Mouse (Mus musculus): ENCODE measurements around the gene Lmbr1l. TPM values are rescaled to one million over a fixed set of nuclear protein-coding genes. Genes with fewer than 3 reads are reported as not detected.

The Lmbr1l gene
- polyA plus RNA-seq, 1 experiment = 478 TPM

DNA sequence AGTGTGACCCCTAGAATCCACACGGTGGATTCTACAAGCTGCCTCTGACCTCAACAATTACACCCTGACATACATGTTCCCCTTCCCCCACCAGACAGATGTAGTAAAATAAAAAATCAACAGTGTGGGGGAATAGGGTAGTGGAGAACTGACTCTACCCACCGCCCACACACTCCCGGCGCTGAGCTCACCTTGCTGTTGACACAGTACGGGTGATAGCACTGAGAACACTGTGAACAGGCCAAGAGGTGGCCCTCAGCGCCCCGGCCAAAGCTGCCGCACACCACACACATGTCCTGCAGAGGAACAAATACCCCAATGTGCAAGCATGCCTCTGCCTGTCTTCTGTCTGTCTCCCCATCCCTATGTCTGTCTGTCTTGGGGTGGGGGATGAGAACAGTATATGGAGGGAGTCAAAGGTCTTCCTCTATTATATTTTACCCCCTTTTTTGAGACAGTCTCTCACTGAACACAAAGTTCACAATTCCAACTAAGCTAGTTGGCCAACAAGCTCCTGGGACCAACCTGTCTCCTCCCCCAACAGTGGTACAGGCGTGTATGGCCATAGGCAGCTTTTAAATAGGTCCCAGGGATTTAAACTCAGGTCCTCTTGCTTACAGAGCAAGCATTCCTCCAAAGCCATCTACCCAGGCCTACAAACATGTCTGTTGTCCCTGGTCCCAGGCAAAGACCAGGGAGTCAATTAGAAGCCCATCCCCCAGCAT lies 58.5 kb downstream of the Lmbr1l start:
- H3K27ac ChIP-seq (ENCODE audit: control insufficient read depth, insufficient read depth, low read depth, low read length) = no peak overlapping the region
- H3K27me3 ChIP-seq (ENCODE audit: control insufficient read depth, insufficient read depth, low read length) = no peaks in the 10 kb centered on the region
- no peak for TF ChIP-seq POLR2A (IDR thresholded peaks at IDR 0.05; ENCODE audit: control insufficient read depth, low read depth, low read length)
- H3K4me3 ChIP-seq (ENCODE audit: control insufficient read depth, low read depth, low read length) = no peak overlapping the region
- H3K36me3 ChIP-seq (ENCODE audit: control insufficient read depth, insufficient read depth, low read length) = peaks cover 7% of the 10 kb centered on the region
- H3K4me1 ChIP-seq (ENCODE audit: control insufficient read depth, insufficient read depth, low read length) = no peaks in the 10 kb centered on the region

DNA sequence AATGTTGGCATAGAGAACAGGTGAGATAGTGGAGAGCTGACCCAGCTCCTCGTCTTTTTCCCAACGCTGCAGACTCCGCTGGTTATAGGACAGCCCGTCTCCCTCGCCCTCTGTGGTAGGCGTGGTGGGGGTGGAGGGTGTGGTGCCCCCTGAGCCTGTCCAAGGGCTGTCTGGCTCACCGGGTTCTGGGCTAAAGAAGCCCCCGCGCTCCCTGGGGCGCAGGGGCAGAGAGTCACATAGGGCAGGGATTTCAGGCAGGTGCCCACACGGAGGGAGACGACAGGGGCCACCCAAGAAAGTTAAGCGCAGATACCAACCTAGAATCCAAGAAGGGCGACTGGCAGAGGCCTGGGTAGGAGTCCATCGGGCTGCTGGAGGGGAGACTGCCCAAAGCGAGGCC lies 63.8 kb downstream of the Lmbr1l start:
- peaks cover 2% of the 10 kb centered on the region; the same call in 1 of the 2 replicates for H3K36me3 ChIP-seq (ENCODE audit: control insufficient read depth, insufficient read depth, low read length)
- no peak overlapping the region for H3K27ac ChIP-seq (ENCODE audit: control insufficient read depth, insufficient read depth, low read depth, low read length)
- H3K4me3 ChIP-seq (ENCODE audit: control insufficient read depth, low read depth, low read length) = no peak overlapping the region
- H3K27me3 ChIP-seq (ENCODE audit: control insufficient read depth, insufficient read depth, low read length) = no peaks in the 10 kb centered on the region
- H3K4me1 ChIP-seq (ENCODE audit: control insufficient read depth, insufficient read depth, low read length) = no peaks in the 10 kb centered on the region
- TF ChIP-seq CTCF (IDR thresholded peaks at IDR 0.05; ENCODE audit: control insufficient read depth, insufficient read depth, insufficient replicate concordance, low read depth, low read length) (no peak), POLR2A (IDR thresholded peaks at IDR 0.05; ENCODE audit: control insufficient read depth, low read depth, low read length) (no peak)

Other genes starting within 250 kb of the Lmbr1l start
- gene Rnd1, start 240.8 kb downstream of the Lmbr1l start, polyA plus RNA-seq (2012; rRNA removed) = 0.32 and 0.46 TPM in 2 replicates
- gene Ccdc65, start 210.0 kb downstream of the Lmbr1l start, polyA plus RNA-seq (2012; rRNA removed) = 158 and 181 TPM in 2 replicates
- 1.0 and 1.4 TPM in 2 replicates for gene Fkbp11, start 190.0 kb downstream of the Lmbr1l start, polyA plus RNA-seq (2012; rRNA removed)
- 60.1 and 80.4 TPM in 2 replicates for gene Arf3, start 155.0 kb downstream of the Lmbr1l start, polyA plus RNA-seq (2012; rRNA removed)
- gene Wnt10b, start 140.1 kb downstream of the Lmbr1l start, polyA plus RNA-seq (2012; rRNA removed) = 0.47 and 0.67 TPM in 2 replicates
- 3.5 and 4.0 TPM in 2 replicates for gene Wnt1, start 128.4 kb downstream of the Lmbr1l start, polyA plus RNA-seq (2012; rRNA removed)
- 0.02 TPM in 1 of 2 replicates, not detected in the other for gene Ddn, start 108.7 kb downstream of the Lmbr1l start, polyA plus RNA-seq (2012; rRNA removed)
- 18.4 and 19.5 TPM in 2 replicates for gene Prkag1, start 86.7 kb downstream of the Lmbr1l start, polyA plus RNA-seq (2012; rRNA removed)
- gene Kmt2d, start 47.0 kb downstream of the Lmbr1l start, polyA plus RNA-seq (2012; rRNA removed) = 17.0 and 17.4 TPM in 2 replicates
- gene Rhebl1, start 23.7 kb downstream of the Lmbr1l start, polyA plus RNA-seq (2012; rRNA removed) = 4.6 and 4.8 TPM in 2 replicates
- gene Dhh, start 19.7 kb downstream of the Lmbr1l start, polyA plus RNA-seq (2012; rRNA removed) = 9.4 and 10.8 TPM in 2 replicates
- 124 and 148 TPM in 2 replicates for gene Tuba1b, start 16.3 kb upstream of the Lmbr1l start, polyA plus RNA-seq (2012; rRNA removed)
- 2.3 and 2.4 TPM in 2 replicates for gene Gm49450, start 35.3 kb upstream of the Lmbr1l start, polyA plus RNA-seq (2012; rRNA removed)
- 77.2 and 93.1 TPM in 2 replicates for gene Tuba1a, start 35.5 kb upstream of the Lmbr1l start, polyA plus RNA-seq (2012; rRNA removed)
- gene Tuba1c, start 111.7 kb upstream of the Lmbr1l start, polyA plus RNA-seq (2012; rRNA removed) = 223 and 227 TPM in 2 replicates
- 0.14 and 0.36 TPM in 2 replicates for gene Prph, start 136.9 kb upstream of the Lmbr1l start, polyA plus RNA-seq (2012; rRNA removed)
- gene Troap, start 156.3 kb upstream of the Lmbr1l start, polyA plus RNA-seq (2012; rRNA removed) = 15.2 and 17.5 TPM in 2 replicates
- gene C1ql4, start 169.6 kb upstream of the Lmbr1l start, polyA plus RNA-seq (2012; rRNA removed) = 0.72 and 1.0 TPM in 2 replicates
- gene Dnajc22, start 174.9 kb upstream of the Lmbr1l start, polyA plus RNA-seq (2012; rRNA removed) = 4.1 TPM in 2 replicates
- 34.2 and 35.8 TPM in 2 replicates for gene Spats2, start 207.7 kb upstream of the Lmbr1l start, polyA plus RNA-seq (2012; rRNA removed)

Measured in testis, adult 2 months (tissue).